Mouse (Mus musculus): ENCODE data around the gene Klc1.
"Not testable (repeated sequence)": the region's sequence is repeated elsewhere in the genome, so short reads cannot be mapped to it uniquely, and the experiment has no call there.

Gene Klc1

GRCm38 (mm10) chr12:111758381-111759175, at the start of gene Klc1:
Gene Klc1 (plus strand): TSS chr12:111758849.
- peak; percentile 56 for DNase-seq

DNA sequence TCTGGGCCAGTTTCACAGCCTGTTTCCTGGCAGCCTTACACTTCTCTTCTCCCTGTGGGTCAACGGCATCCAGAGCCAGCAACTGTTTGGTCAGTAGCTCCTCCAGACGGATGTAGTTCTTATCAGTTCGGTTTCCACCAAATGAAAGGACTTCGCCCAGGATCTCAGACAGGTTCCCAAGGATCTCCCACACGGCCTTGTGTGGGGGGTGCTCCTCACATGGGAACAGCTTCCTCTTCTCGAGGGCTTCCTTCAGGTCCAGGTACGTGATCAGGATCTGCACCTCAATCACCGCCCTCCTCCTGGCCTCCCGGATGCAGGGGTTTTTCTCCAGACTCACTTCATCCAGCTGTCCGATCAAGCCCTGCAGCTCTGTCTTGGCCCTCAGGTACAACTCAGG, 48.6 kb upstream of the Klc1 start:
- DNase-seq: no peak

- DNase-seq: no peak
These were observed 46.2 kb upstream of the Klc1 start for GRCm38 (mm10) chr12:111712476-111712875.

DNA sequence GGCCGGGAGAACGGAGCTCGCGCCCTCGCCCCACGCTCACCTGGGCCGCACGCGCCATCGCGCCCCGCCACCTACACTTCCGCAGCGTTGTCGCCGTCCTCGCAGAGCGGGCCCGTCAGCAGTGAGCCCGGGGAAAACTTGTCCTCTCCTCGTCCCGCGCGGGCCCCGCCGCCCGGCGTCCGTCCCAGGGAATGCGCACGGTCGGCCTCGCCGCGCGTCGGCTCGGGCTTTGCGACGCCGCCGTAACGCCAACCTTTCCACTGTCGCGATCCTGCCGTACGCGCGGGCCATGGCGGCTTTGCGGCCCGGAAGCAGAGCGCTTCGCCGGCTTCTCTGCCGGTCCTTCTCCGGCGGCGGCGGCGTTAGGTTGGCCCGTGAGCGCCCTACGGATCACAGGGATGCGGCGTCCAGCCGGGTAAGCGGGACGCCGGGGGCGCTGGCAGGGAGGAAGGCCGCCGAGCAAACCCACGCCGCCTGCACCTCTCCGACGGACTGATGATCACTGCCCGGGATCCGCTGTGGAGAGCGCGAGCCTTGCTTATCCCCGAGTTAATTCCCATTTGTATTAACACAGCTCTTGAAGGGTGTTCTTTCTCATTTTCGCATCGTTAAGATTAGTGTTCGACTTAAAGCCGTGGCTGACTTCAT, 45.5 kb upstream of the Klc1 start, which contains the start of the genes Bag5 and Apopt1:
Gene Bag5 (minus strand): TSS at position 254 of the 648 bp plus-strand sequence.
Gene Apopt1 (plus strand): TSS at position 258 of the 648 bp plus-strand sequence.
- peak; percentile 88 for DNase-seq

DNA sequence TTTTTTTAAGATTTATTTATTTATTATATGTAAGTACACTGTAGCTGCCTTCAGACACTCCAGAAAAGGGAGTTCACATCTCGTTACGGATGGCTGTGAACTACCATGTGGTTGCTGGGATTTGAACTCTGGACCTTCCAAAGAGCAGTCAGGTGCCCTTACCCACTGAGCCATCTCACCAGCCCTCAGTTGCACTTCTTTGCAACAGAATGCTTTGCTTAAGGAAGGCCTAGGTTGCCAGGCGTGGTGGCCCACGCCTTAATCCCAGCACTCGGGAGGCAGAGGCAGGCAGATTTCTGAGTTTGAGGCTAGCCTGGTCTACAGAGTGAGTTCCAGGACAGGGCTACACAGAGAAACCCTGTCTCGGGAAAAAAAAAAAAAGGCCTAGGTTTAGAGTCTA, 44.8 kb upstream of the Klc1 start:
- not testable (repeated sequence) for DNase-seq

- no peak for DNase-seq
These were observed 42.1 kb upstream of the Klc1 start for GRCm38 (mm10) chr12:111716505-111716904.

GRCm38 (mm10) chr12:111718656-111719055, 40.0 kb upstream of the Klc1 start:
- DNase-seq: no peak

- no peak for DNase-seq
These were observed 38.4 kb upstream of the Klc1 start for GRCm38 (mm10) chr12:111720222-111720621.

DNA sequence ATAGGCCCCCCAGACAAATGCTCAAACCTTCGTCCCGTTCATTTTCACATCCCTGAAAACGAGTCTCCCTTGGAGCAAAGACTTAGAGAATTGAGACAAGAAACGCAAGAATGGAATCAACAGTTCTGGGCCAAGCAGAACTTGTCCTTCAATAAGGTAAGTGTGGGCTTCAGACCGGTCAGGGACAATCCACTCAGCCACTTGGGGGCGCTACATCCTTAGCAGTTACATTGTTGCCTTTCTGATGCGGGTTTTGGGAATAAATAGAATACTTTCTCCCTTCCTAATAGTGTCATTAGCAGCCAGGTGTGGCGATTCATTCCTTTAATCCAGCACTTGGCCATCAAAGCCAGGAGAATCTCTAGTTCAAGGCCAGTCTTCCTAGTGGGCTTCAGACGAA, 36.0 kb upstream of the Klc1 start:
- DNase-seq: no peak

GRCm38 (mm10) chr12:111724638-111725337, 33.9 kb upstream of the Klc1 start:
- DNase-seq: no peak

DNA sequence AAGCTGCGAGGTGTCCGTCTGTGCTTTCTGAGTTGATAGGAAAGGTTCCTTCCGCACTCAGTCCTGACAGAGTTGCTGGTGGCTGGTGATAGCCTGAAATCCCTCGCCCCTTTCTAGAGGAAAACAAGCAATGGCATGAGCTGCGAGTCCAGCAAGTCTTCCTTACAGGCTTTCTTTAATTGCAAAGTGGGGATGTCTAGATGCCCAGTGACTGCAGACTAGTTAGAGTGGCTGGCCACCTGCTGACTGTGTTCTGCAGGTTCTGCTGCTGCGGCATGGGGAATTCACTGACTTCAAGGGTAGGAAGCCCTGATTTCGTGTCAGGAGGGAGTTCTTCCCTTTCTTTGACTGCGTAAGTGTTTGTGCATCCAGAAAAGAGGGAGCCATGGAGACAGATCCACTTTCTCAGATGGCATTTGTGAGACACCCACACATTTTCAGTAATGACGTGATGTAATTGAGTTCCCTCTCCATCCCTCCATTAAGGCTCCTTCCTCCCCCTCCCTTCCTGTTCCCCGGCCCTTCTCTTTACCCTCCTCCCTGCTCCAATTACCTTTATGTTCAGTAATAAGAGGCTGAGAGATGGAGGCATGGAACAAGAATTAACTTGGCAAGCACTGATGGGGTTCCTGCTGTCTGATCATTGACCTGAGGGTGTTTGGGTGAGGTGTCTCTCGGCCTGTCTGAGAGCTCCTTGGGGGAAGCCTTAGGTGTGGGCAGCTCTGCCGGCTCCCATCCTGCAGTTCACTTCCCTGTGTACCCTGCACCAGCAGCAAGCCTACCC, 33.1 kb upstream of the Klc1 start:
- no peak for DNase-seq

DNA sequence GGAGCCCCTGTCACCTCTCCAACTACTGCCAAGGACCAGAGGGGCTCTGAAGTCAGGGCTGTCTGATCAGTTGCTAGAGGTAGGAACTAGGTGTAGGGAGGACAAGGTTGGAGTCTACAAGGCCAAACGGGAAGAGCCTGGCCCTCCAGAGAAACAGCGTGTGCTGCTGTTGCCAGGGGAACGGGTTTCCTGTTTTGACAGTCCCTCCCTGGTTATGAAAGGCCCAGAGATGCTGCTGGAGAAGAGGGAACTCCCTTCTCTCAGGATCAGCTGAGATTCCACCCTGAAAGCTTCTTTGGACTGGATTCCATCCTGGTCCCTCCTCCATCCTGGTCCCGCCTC, 32.6 kb upstream of the Klc1 start:
- DNase-seq: peak; percentile 35

DNA sequence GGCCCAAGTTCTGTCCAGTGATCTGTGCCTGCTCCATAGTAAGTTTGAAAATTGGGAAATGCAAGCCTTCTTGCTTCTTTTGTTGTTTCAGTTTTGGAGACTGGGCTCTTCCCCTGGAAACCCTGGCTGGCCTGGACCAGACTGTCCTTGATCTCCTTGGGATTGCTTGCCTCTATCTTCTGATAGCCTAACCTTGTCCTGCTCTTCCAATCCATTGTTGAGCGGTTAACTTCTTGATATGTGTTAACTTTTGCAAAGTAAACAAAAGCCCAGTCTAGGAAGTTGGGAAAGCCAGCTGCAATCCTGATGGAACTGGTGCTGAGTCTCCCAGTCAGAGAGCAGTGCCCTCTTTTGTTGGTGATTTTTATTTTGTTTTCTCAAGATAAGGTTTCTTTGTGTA, 30.7 kb upstream of the Klc1 start:
- DNase-seq: no peak

GRCm38 (mm10) chr12:111731822-111732807, 26.5 kb upstream of the Klc1 start:
- peak; percentile 77 for DNase-seq

DNA sequence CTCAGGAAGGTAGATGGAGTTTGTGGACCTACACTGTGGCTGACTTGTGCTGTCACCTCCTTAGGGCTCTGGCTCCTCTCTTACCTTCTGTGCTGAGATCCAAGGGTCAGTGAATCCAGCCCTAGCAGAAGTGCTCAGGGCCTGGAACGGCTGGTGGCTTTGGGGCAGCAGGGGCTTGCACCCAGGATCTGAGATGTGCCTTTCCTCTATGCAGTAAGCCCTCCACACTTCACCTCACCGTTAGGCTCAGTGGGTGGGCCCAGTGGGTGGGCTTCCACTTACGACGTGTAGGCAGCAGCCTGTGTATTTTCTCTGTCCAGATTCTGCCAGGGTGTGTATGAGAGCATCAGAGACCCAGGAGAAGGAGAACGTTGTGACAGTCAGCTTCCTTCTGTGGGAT, 25.7 kb upstream of the Klc1 start:
- DNase-seq: no peak

GRCm38 (mm10) chr12:111734912-111735311, 23.7 kb upstream of the Klc1 start:
- DNase-seq: no peak

DNA sequence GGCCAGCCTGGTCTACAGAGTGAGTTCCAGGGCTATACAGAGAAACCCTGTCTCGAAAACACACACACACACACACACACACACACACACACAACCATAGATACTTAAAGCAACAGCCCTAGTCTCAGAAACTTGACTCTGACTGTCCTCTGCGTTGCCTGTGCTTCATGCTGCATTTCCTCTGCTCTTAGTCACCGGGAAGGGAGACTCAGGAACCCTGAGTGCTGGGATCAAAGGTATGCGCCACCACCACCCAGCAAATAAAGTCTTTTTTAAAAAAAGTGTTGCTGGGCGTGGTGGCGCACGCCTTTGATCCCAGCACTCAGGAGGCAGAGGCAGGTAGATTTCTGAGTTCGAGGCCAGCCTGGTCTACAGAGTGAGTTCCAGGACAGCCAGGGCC, 22.0 kb upstream of the Klc1 start:
- DNase-seq: not testable (repeated sequence)

DNA sequence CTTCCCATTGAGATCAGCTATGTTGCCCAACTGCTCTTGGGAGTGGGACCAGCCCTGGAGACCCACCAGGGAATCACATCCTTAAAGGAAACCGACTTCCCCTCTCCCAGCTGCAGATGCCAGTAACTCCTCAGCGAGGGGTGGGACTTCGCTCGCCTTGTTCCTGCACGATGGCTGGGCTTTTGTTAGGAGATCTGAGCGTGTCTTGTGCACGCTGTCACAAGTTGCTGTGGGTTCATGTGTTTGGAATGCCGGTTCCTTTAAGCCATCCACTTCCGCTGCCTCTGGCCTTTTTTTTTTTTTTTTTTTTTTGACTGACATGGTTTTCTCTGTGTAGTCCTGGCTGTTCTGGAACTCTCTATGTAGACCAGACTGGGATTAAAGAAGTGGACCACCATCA, 21.3 kb upstream of the Klc1 start:
- DNase-seq: no peak

GRCm38 (mm10) chr12:111738754-111739153, 19.9 kb upstream of the Klc1 start:
- peak; percentile 68 for DNase-seq

GRCm38 (mm10) chr12:111741338-111741737, 17.3 kb upstream of the Klc1 start:
- no peak for DNase-seq

DNA sequence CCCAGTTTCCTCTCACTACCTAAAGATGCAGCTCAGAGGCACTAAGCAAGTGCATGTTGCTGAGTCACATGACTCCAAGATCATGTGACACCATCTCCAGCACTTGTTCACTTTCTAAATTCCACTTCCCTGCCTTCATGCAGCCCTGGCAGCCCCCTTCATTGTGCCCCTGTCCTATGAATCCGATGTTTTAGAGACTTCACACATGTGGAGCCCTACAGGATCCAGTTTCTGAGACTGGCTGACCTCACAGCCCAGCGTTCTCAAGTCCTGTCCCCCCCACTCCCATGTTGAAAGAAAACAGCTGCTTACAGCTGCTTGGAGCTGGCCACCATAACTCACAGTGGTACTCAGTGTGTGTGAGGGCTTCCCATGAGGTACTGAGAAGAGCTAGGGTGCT, 15.2 kb upstream of the Klc1 start:
- peak; percentile 29 for DNase-seq

DNA sequence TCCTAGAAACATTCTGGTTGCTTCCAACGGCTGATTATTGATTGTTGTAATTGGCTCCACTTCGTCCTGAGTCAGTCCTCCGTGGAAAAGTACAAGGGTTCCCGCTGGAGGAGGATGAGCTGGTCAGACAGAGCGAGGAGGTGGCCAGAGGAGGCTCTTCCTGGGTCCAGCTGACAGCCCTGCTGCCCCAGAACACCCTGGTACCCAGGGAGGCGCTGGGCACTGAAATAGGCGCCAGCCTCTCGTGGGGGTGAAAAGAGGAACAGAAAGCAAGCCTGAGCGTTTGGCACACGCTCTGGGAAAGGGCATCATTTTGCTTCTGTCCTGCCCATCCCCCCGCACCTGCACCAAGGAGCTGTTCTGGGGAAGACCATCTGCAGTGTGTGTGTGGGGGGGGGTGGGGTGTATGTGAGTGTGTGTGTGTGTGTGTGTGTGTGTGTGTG, 14.6 kb upstream of the Klc1 start:
- no peak for DNase-seq
